In the genomic region with DNA sequence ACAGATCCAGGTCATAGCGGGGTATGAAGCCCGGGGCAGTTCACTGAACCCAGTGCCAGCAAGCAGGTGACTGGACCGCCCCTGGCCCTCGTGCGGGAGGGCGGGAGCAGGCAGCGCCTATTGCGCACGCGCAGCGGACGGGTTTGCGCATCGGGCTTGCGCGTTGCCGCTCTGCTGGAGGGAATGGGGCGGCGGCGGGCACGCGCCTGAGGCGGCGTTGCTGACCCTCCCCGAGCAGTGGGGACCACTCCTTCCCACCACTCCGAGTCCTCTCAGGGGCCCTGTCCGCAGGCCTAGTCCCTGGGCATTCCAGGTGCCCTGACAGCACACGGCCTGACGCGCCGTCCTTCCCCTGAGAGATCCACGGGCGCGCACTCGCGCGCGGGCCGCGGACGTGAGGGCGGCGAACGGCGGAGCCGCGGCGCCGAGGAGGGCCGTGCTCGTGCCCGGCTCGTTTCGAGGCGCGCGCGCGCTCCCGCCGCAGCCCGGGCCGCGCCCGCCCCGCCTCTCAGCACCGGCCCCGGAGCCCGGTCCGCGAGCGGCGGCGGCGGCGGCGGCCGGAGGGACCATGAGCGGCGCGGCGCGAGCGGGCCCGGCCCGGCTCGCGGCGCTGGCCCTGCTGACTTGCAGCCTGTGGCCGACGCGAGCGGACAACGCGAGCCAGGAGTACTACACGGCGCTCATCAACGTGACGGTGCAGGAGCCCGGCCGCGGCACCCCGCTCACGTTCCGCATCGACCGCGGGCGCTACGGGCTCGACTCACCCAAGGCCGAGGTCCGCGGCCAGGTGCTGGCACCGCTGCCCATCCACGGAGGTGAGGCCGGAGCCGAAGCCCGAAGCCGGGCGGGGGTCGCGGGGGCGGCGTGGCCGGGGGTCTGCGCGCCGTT, we compare ENCODE assay signal across 8 mouse cellular contexts. TPM values are rescaled to one million over a fixed set of nuclear protein-coding genes. Genes with fewer than 3 reads are reported as not detected.
A peak's percentile ranks its signal among the peaks of the same experiment; 100 is the strongest.
DNase-seq lines count a peak whose midpoint lies in the region; ATAC-seq lines count a peak whose summit lies in the region.

TSS of gene Rnf130 (plus strand) at position 514 of the 888 bp plus-strand sequence.

- H3K27me3 ChIP-seq in megakaryocyte, embryonic 14.5 days (replicated peaks), result no peaks in the 10 kb centered on the region

- peak; percentile 98 for DNase-seq in adrenal gland, adult 2 months
- DNase-seq in embryo, embryonic 11 days, result peak; percentile 96
- peak; percentile 92 for DNase-seq in gastrocnemius, postnatal 25 days
- peak; percentile 83 to 94 for DNase-seq in left cerebral cortex, adult 9 months (ENCODE audit: low spot score in 2 of 2)
- peak; percentile 94 to 97 for DNase-seq in right cerebral cortex, postnatal 10 days (ENCODE audit: low spot score in 2 of 2)
- DNase-seq in urinary bladder, postnatal 14 days (ENCODE audit: low spot score), result peak; percentile 94

- H3K9me3 ChIP-seq in megakaryocyte, embryonic 14.5 days, result no peaks in the 10 kb centered on the region

- no peaks in the 10 kb centered on the region for H3K36me3 ChIP-seq in megakaryocyte, embryonic 14.5 days (replicated peaks; ENCODE audit: low read length)

- H3K4me1 ChIP-seq in megakaryocyte, embryonic 14.5 days, result peaks cover 53% of the 10 kb centered on the region

- peak; percentile 82 for ATAC-seq in inflammation-experienced regulatory T-cells, adult 6 months

- H3K4me3 ChIP-seq in megakaryocyte, embryonic 14.5 days (replicated peaks), result peak within 1 kb of the TSS; percentile 99

RNA-seq across cellular contexts. Expression of gene Rnf130, which starts in this region (rescaled TPM):
- total RNA-seq in adrenal gland, adult 2 months (2021), result 100 to 1,000 TPM in 1 of 2 experiments, 10 to 100 TPM in 1; 78.9 to 102 TPM
- polyA plus RNA-seq in adrenal gland, adult 2 months (2012; rRNA removed), result 114 and 129 TPM in 2 replicates
- 10 to 100 TPM; 34.8 to 43.4 TPM for total RNA-seq in gastrocnemius, postnatal 25 days (2021)
- polyA plus RNA-seq in inflammation-experienced regulatory T-cells, adult 6 months (2017; shearing (Covaris generic)), result 1 to 10 TPM; 1.1 to 4.2 (median 3.5) TPM
- 23.9 and 25.1 TPM in 2 replicates for polyA plus RNA-seq in megakaryocyte, embryonic 14.5 days (2012; ENCODE audit: insufficient read depth, low replicate concordance)

Comparison
In these comparisons a context has a peak if more than half of its experiments do, and no peak if none do; other contexts are left out.
1. Peak in every context shown above with its lines: DNase-seq, ATAC-seq and H3K4me3 ChIP-seq.